Mouse (Mus musculus) ES-Bruce4 (cell line): Measurements from ENCODE around the gene Gle1. TPM values are rescaled to one million over a fixed set of nuclear protein-coding genes. Genes with fewer than 3 reads are reported as not detected.
"Not testable (repeated sequence)": the region's sequence is repeated elsewhere in the genome, so short reads cannot be mapped to it uniquely, and the experiment has no call there.

ENCODE experiments used
- H3K27ac ChIP-seq: 2 replicates; pipeline ENCODE4 v1.5.1; 2012; ENCODE audit warnings: low read length, inconsistent platforms; ENCODE audit not compliant: insufficient read depth
- H3K27me3 ChIP-seq: 2 replicates; pipeline ENCODE4 v1.6.1; 2012; ENCODE audit warnings: mild to moderate bottlenecking, low read length, inconsistent platforms; ENCODE audit not compliant: control insufficient read depth, poor library complexity, insufficient read depth, severe bottlenecking
- H3K36me3 ChIP-seq: 2 replicates; pipeline ENCODE4 v1.6.1; 2012; ENCODE audit warnings: inconsistent platforms, mild to moderate bottlenecking, low read length, moderate library complexity; ENCODE audit not compliant: control insufficient read depth, poor library complexity, insufficient read depth, severe bottlenecking
- H3K4me1 ChIP-seq: one replicate; pipeline ENCODE4 v1.8.1; 2011; ENCODE audit warnings: low read length; ENCODE audit not compliant: control insufficient read depth, insufficient read depth
- H3K4me3 ChIP-seq: 2 replicates; pipeline ENCODE4 v1.5.1; 2011; ENCODE audit warnings: low read depth, mild to moderate bottlenecking, low read length
- H3K9ac ChIP-seq: 2 replicates; pipeline ENCODE4 v1.6.1; 2012; ENCODE audit warnings: low read depth, mild to moderate bottlenecking, inconsistent platforms; ENCODE audit not compliant: poor library complexity, severe bottlenecking
- H3K9me3 ChIP-seq: replicated peaks from 2 replicates; pipeline ENCODE4 v1.6.1; 2012; ENCODE audit warnings: mild to moderate bottlenecking, low read length, inconsistent platforms; ENCODE audit not compliant: control insufficient read depth, poor library complexity, insufficient read depth, severe bottlenecking
- CTCF ChIP-seq: IDR thresholded peaks from one replicate; pipeline ENCODE4 v1.8.1; 2011; ENCODE audit warnings: low read depth, low read length
- EP300 ChIP-seq: IDR thresholded peaks from 2 replicates; pipeline ENCODE4 v1.6.1; 2011; ENCODE audit warnings: low read depth, low read length; ENCODE audit not compliant: insufficient read depth
- POLR2A ChIP-seq: IDR thresholded peaks from one replicate; pipeline ENCODE4 v1.8.1; 2011; ENCODE audit warnings: low read length; ENCODE audit not compliant: insufficient read depth
- polyA plus RNA-seq: library from polyadenylated mRNA; stranded (reverse); fragments of >200 nt; gene quantifications from 2 replicates; pipeline ENCODE4 v1.2.4, GENCODE M21; 2011; ENCODE audit warnings: low read depth; ENCODE audit not compliant: missing spikeins, insufficient read depth, insufficient read length

Gene Gle1
- polyA plus RNA-seq, 1 experiment: 56.4 TPM

DNA sequence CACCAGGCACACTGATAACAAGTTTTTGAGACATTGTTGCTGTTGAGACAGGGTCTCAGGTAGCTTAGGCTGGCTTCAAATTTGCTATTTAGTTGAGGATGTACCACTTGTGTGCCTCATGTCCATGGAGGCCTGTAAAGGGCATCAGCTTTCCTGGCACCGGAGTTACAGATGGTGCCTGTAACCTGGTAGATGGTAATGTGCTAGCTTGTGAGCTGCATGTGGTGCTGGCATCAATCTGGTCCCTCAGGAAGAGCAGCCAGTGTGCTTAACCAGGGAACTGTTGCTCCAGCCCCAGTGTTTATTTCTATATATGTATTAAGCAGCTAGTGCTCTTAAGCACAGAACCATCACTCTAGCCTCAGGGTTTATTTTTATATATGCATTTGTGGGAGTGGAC, 39.2 kb upstream of the Gle1 start:
- H3K4me3 ChIP-seq: no peak overlapping the region
- TF ChIP-seq CTCF: no peak
- no peak for TF ChIP-seq EP300
- no peak for TF ChIP-seq POLR2A
- no peak overlapping the region for H3K27ac ChIP-seq
- peaks cover 81% of the 10 kb centered on the region for H3K36me3 ChIP-seq
- no peaks in the 10 kb centered on the region for H3K4me1 ChIP-seq
- H3K9ac ChIP-seq: no peak overlapping the region
- H3K9me3 ChIP-seq: no peaks in the 10 kb centered on the region
- H3K27me3 ChIP-seq: no peaks in the 10 kb centered on the region

GRCm38 (mm10) chr2:29897366-29897765, 37.9 kb upstream of the Gle1 start:
- Histone ChIP-seq H3K9ac (no peak overlapping the region), H3K4me1 (no peaks in the 10 kb centered on the region), H3K27me3 (no peaks in the 10 kb centered on the region), H3K27ac (no peak overlapping the region), H3K9me3 (no peaks in the 10 kb centered on the region), H3K4me3 (no peak overlapping the region), H3K36me3 (peaks cover 88% of the 10 kb centered on the region)
- TF ChIP-seq POLR2A (no peak), CTCF (no peak), EP300 (no peak)

GRCm38 (mm10) chr2:29898081-29898480, 37.1 kb upstream of the Gle1 start:
- Histone ChIP-seq H3K4me3 (no peak overlapping the region), H3K9ac (no peak overlapping the region), H3K4me1 (no peaks in the 10 kb centered on the region), H3K36me3 (peaks cover 90% of the 10 kb centered on the region), H3K27ac (no peak overlapping the region), H3K9me3 (no peaks in the 10 kb centered on the region), H3K27me3 (no peaks in the 10 kb centered on the region)
- no peak for TF ChIP-seq EP300

- Histone ChIP-seq H3K27ac (no peak overlapping the region), H3K9me3 (no peaks in the 10 kb centered on the region), H3K36me3 (peaks cover 92% of the 10 kb centered on the region), H3K4me3 (no peak overlapping the region), H3K4me1 (no peaks in the 10 kb centered on the region), H3K9ac (no peak overlapping the region), H3K27me3 (no peaks in the 10 kb centered on the region)
- TF ChIP-seq EP300 (no peak), POLR2A (no peak), CTCF (no peak)
Observed at GRCm38 (mm10) chr2:29902194-29902593, 33.0 kb upstream of the Gle1 start.

DNA sequence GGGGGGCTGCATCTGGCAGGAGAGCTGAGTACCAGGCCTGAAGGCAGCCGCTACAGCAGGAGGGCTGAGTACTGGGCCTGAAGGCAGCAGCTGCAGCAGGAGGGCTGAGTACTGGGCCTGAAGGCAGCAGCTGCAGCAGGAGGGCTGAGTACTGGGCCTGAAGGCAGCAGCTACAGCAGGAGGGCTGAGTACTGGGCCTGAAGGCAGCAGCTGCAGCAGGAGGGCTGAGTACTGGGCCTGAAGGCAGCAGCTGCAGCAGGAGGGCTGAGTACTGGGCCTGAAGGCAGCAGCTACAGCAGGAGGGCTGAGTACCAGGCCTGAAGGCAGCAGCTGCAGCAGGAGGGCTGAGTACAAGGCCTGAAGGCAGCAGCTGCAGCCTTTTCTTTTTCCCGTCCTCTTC, 27.1 kb upstream of the Gle1 start:
- peaks cover 71% of the 10 kb centered on the region for H3K36me3 ChIP-seq
- not testable (repeated sequence) for H3K4me3 ChIP-seq, H3K27me3 ChIP-seq, H3K9ac ChIP-seq, H3K4me1 ChIP-seq, H3K27ac ChIP-seq, H3K9me3 ChIP-seq

DNA sequence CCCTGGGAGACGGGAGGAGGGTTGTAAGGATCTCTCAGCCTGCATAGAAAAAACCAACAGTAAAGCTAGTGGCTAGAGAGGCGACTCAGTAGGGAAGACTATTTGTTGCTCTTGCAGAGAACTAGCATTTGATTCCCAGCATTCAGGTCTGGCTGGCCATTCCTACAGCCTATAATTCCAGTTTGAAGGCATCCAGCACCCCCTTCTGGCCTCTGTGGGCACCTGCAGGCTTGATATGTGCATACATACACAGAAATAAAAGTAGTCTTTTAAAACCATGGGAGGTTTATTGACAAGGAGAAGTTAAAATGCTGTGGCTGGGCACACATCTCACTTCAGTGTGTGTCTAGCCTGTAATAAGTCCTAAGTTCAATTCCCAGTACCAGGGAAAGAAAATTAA, 25.2 kb upstream of the Gle1 start:
- Histone ChIP-seq H3K27ac (no peak overlapping the region), H3K27me3 (no peaks in the 10 kb centered on the region), H3K36me3 (peaks cover 74% of the 10 kb centered on the region), H3K9ac (no peak overlapping the region), H3K9me3 (peaks cover 6% of the 10 kb centered on the region), H3K4me3 (no peak overlapping the region), H3K4me1 (no peaks in the 10 kb centered on the region)
- TF ChIP-seq EP300: no peak
- peak; percentile 54 for TF ChIP-seq CTCF

GRCm38 (mm10) chr2:29917621-29918020, 17.6 kb upstream of the Gle1 start:
- H3K27me3 ChIP-seq: no peaks in the 10 kb centered on the region
- H3K9me3 ChIP-seq: no peaks in the 10 kb centered on the region
- no peak overlapping the region for H3K4me3 ChIP-seq
- no peaks in the 10 kb centered on the region for H3K4me1 ChIP-seq
- H3K36me3 ChIP-seq: peaks cover 76% of the 10 kb centered on the region
- H3K9ac ChIP-seq: no peak overlapping the region
- H3K27ac ChIP-seq: no peak overlapping the region
- TF ChIP-seq CTCF: no peak
- TF ChIP-seq POLR2A: no peak
- no peak for TF ChIP-seq EP300
